Mouse (Mus musculus) stomach, embryonic 16.5 days (tissue): ENCODE measurements around the gene Fam213b. TPM values are rescaled to one million over a fixed set of nuclear protein-coding genes. Genes with fewer than 3 reads are reported as not detected.

Experiments used
- ATAC-seq: fragments of 200-750 bp; cut with Nextera tagmentation; 2 replicates; pipeline ENCODE4 v1.8.0; 2017; ENCODE audit warnings: moderate number of reproducible peaks, moderate TSS enrichment; ENCODE audit not compliant: insufficient read depth, low FRiP score
- H3K27ac ChIP-seq: fragments of 300-500 bp; sonication (generic); 2 replicates; pipeline ENCODE4 v1.5.1; 2014; ENCODE audit warnings: low read length
- H3K27me3 ChIP-seq: fragments of 300-500 bp; sonication (generic); 2 replicates; pipeline ENCODE4 v1.6.1; 2014; ENCODE audit warnings: low read length, control low read depth, mixed read lengths; ENCODE audit not compliant: control insufficient read depth, insufficient read depth
- H3K36me3 ChIP-seq: fragments of 300-500 bp; sonication (generic); 2 replicates; pipeline ENCODE4 v1.6.1; 2014; ENCODE audit warnings: low read length; ENCODE audit not compliant: control insufficient read depth, insufficient read depth
- H3K4me1 ChIP-seq: fragments of 300-500 bp; sonication (generic); 2 replicates; pipeline ENCODE4 v1.6.1; 2014; ENCODE audit warnings: low read length, control low read depth, mixed read lengths; ENCODE audit not compliant: control insufficient read depth, insufficient read depth
- H3K4me2 ChIP-seq: fragments of 300-500 bp; sonication (generic); 2 replicates; pipeline ENCODE4 v1.6.1; 2014; ENCODE audit warnings: low read depth, low read length, mixed read lengths
- H3K4me3 ChIP-seq: fragments of 300-500 bp; sonication (generic); replicated peaks from 2 replicates; pipeline ENCODE4 v1.5.1; 2014; ENCODE audit warnings: mild to moderate bottlenecking, low read length
- H3K9ac ChIP-seq: fragments of 300-500 bp; sonication (generic); 2 replicates; pipeline ENCODE4 v1.6.1; 2014; ENCODE audit warnings: low read length
- H3K9me3 ChIP-seq: fragments of 300-500 bp; sonication (generic); replicated peaks from 2 replicates; pipeline ENCODE4 v1.6.1; 2016; ENCODE audit warnings: low read length, control low read depth; ENCODE audit not compliant: control insufficient read depth
- WGBS: fragments of 180-500 bp; shearing (Covaris S2); extraction: QIAGEN DNeasy Blood & Tissue Kit; methylation state at CpG from one replicate; pipeline ENCODE4 v1.1.7; 2014; 5-methylcytosine and 5-hydroxymethylcytosine counted together
- polyA plus RNA-seq: library from polyadenylated mRNA; unstranded; fragments of >200 nt; fragmentation: Nextera tagmentation; extraction: Ambion mirVana; gene quantifications from 2 replicates; pipeline ENCODE4 v1.2.1, GENCODE M21; 2015

The Fam213b gene
- polyA plus RNA-seq, 1 experiment from 2014 or later, result 34.1 TPM

- Histone ChIP-seq H3K4me2 (no peak overlapping the region), H3K27me3 (no peaks in the 10 kb centered on the region), H3K27ac (no peak overlapping the region), H3K9ac (no peak overlapping the region), H3K36me3 (no peaks in the 10 kb centered on the region), H3K4me1 (no peaks in the 10 kb centered on the region), H3K4me3 (no peak overlapping the region), H3K9me3 (no peaks in the 10 kb centered on the region)
- no peak for ATAC-seq
- 86% methylated on average over 1 of the region's 1 CpGs for whole genome bisulfite sequencing
These were observed 38.8 kb upstream of the Fam213b start for GRCm38 (mm10) chr4:154937746-154938145.

- Histone ChIP-seq H3K4me1 (no peaks in the 10 kb centered on the region), H3K27ac (no peak overlapping the region), H3K9me3 (no peaks in the 10 kb centered on the region), H3K4me3 (no peak overlapping the region), H3K4me2 (no peak overlapping the region), H3K27me3 (no peaks in the 10 kb centered on the region), H3K9ac (no peak overlapping the region), H3K36me3 (no peaks in the 10 kb centered on the region)
- ATAC-seq, result no peak
- WGBS, result 60% methylated on average over 8 of the region's 8 CpGs
These were observed 37.8 kb upstream of the Fam213b start for GRCm38 (mm10) chr4:154936542-154937255.

- H3K9ac ChIP-seq, result no peak overlapping the region
- no peak overlapping the region for H3K27ac ChIP-seq
- H3K9me3 ChIP-seq, result no peaks in the 10 kb centered on the region
- H3K27me3 ChIP-seq, result no peaks in the 10 kb centered on the region
- no peak overlapping the region for H3K4me3 ChIP-seq
- ATAC-seq, result no peak
- H3K4me1 ChIP-seq, result no peaks in the 10 kb centered on the region
- H3K36me3 ChIP-seq, result no peaks in the 10 kb centered on the region
- WGBS, result 76% methylated on average over 7 of the region's 7 CpGs
- H3K4me2 ChIP-seq, result no peak overlapping the region
These were observed 36.9 kb upstream of the Fam213b start for GRCm38 (mm10) chr4:154935788-154936187.

GRCm38 (mm10) chr4:154934800-154935199 is 35.9 kb upstream of the Fam213b start:
- 87% methylated on average over 2 of the region's 2 CpGs for WGBS
- no peak overlapping the region for H3K9ac ChIP-seq
- ATAC-seq, result no peak
- H3K4me3 ChIP-seq, result no peak overlapping the region
- no peak overlapping the region for H3K27ac ChIP-seq
- no peak overlapping the region for H3K4me2 ChIP-seq
- no peaks in the 10 kb centered on the region for H3K4me1 ChIP-seq
- H3K27me3 ChIP-seq, result no peaks in the 10 kb centered on the region
- no peaks in the 10 kb centered on the region for H3K9me3 ChIP-seq
- no peaks in the 10 kb centered on the region for H3K36me3 ChIP-seq

GRCm38 (mm10) chr4:154933306-154933907 is 34.5 kb upstream of the Fam213b start:
- Histone ChIP-seq H3K9ac (no peak overlapping the region), H3K9me3 (no peaks in the 10 kb centered on the region), H3K27ac (no peak overlapping the region), H3K36me3 (no peaks in the 10 kb centered on the region), H3K4me2 (no peak overlapping the region), H3K4me1 (peaks cover 5% of the 10 kb centered on the region), H3K27me3 (no peaks in the 10 kb centered on the region), H3K4me3 (no peak overlapping the region)
- ATAC-seq, result no peak
- WGBS, result 62% methylated on average over 13 of the region's 13 CpGs

GRCm38 (mm10) chr4:154929088-154929660 is 30.2 kb upstream of the Fam213b start:
- no peaks in the 10 kb centered on the region for H3K36me3 ChIP-seq
- no peak overlapping the region for H3K4me3 ChIP-seq
- WGBS, result 73% methylated on average over 12 of the region's 12 CpGs
- H3K9ac ChIP-seq, result no peak overlapping the region
- H3K9me3 ChIP-seq, result no peaks in the 10 kb centered on the region
- no peaks in the 10 kb centered on the region for H3K27me3 ChIP-seq
- peak; percentile 41; the same call in 1 of the 2 replicates for ATAC-seq
- H3K4me1 ChIP-seq, result peaks cover 13% of the 10 kb centered on the region
- H3K27ac ChIP-seq, result peak overlapping the region; percentile 74; the same call in 1 of the 2 replicates
- no peak overlapping the region for H3K4me2 ChIP-seq

GRCm38 (mm10) chr4:154928395-154929087 is 29.6 kb upstream of the Fam213b start, which contains the start of gene Tnfrsf14:
Tnfrsf14 (minus strand) TSS chr4:154928563.
- Histone ChIP-seq H3K36me3 (no peaks in the 10 kb centered on the region), H3K4me2 (peak within 1 kb of the TSS; percentile 50), H3K9me3 (no peaks in the 10 kb centered on the region), H3K4me1 (peaks cover 13% of the 10 kb centered on the region), H3K4me3 (peak within 1 kb of the TSS; percentile 39), H3K9ac (peak within 1 kb of the TSS; percentile 60), H3K27ac (peak within 1 kb of the TSS; percentile 74), H3K27me3 (no peaks in the 10 kb centered on the region)
- 32% methylated on average over 12 of the region's 12 CpGs for WGBS
- ATAC-seq, result 0 out of 2 replicates have a peak, but pooled peaks have one; percentile 39

- WGBS, result 15% methylated on average over 5 of the region's 5 CpGs
- no peaks in the 10 kb centered on the region for H3K27me3 ChIP-seq
- ATAC-seq, result peak; percentile 72
- H3K27ac ChIP-seq, result peak overlapping the region; percentile 74
- H3K4me3 ChIP-seq, result peak overlapping the region; percentile 39
- H3K4me1 ChIP-seq, result peaks cover 13% of the 10 kb centered on the region
- H3K9me3 ChIP-seq, result no peaks in the 10 kb centered on the region
- H3K4me2 ChIP-seq, result peak overlapping the region; percentile 50
- H3K9ac ChIP-seq, result peak overlapping the region; percentile 60
- no peaks in the 10 kb centered on the region for H3K36me3 ChIP-seq
These were observed 29.0 kb upstream of the Fam213b start for GRCm38 (mm10) chr4:154927899-154928337.
